Mouse (Mus musculus) heart, adult 11 months (tissue): ENCODE measurements at regions not wholly inside any gene's neighbourhood (a gene's known extent, or its start where the extent isn't known, plus 50 kb on each side); places are given as distances from the start of the nearest gene placed in this dataset.

ENCODE experiments used
- DNase-seq: peaks from one replicate; pipeline ENCODE4 v3.0.0; 2022

DNA sequence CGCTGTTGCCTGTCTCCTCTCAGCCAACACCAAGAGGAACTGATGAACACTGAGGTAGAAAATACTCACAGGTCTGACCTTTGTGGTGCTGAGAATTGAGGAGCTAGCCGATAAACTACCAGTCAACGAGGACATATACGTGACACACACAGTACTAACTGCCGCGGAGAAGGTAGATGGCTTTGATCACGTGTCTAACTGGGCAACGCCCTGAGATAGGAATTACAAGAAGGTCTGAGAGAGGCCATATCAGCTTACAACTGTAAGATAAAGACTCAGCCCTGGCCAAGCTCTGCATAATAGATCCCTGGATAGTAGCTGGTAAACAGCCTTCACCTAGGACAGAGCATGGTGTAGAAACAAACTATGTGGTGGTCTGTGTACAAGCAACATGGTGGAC, 418.1 kb downstream of the Lmo4 start:
- no peak for DNase-seq

DNA sequence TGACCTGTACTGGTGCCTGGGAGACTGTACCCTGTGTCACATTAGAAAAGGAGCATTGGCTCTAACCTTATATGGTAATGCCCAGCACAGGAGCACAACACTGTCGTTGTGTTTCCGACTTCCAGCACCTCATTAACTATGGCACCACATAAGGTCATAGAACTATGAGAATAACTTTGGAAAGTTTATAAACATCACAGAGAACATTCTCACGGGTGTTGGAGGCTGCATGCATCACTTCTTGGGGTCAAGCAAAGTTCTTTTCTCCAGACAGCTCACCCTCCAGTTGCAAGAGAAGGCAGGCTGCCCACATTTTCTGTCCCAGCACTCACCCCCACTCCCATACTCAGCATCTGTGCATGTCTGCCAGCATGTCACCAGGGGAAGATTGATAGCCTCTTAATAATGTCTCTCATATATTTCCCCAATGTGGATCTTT, 420.6 kb downstream of the Lmo4 start:
- DNase-seq: no peak

DNA sequence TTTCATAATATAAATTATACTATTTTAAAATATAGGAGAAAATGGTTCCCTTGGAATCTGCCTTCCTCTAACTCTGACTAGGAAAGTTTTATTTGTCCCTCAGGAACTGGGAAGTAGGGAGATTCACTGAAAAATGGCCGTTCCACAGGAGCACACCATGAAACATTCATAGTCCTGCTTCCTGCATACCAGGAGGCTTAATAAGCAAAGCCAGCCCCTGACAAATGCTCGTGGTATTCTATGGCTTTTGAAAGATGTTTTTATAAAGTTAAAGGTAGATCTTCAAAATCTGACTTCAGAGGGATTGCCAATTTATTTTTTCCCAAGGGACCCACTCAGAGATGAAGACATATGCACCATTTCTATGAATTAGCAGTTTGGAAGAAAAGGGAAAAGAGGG, 426.9 kb downstream of the Lmo4 start:
- DNase-seq: no peak

DNA sequence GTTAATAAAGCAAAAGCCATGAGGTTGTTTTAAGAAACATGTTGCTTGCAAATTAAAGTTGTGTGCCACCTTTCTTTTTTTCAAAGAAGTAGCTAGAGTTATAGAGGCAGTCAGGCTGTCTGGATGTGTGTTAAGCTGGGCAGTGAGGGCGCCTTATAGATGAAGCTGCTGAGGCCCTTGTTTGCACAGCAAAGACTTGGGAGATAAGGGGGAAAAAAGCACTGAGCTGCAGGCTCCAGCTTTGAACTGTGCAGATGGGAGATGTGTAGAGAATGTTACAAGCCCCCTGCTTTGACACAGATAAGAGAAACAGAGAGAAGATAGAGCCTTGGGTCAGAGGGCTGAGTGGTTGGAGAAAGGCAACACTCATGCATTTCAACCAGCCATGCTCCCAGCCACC, 445.7 kb downstream of the Lmo4 start:
- DNase-seq: peak; percentile 28

DNA sequence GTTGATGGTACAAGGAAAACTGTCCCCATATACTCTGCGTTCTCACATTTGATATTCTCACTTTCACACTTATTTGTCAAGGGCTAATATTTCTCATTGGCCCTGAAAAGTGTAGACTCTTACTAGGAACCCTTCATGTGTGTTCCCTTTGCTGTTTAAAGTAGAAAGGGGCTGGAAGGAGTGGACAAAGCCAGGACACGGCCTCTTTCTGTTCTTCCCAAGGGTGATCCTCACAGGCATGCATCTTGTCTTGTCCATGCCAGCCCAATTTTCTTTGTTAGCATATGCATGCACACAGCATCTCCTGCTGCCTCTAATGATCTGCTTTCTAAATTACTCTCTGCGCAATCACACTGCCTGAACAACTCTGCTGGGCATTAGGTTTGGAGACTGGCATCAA, 451.8 kb downstream of the Lmo4 start:
- peak; percentile 51 for DNase-seq

DNA sequence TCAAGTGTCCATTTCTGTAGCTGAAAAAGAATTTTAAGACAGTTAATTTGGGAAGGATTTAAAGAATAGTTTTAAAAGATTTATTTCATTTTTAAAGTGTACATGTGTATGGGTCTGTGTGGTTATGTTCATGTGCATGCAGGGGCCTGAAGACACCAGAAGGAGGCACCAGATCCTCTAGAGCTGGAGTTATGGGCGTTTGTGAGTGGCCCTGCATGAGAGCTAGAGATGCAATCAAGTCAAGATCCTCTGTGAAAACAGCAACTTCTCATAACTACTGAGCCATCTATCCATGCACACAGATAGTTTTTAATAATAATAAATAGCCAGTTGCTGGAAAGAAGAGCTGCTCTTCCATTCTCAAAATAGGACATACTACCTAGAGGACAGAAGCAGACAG, 452.4 kb downstream of the Lmo4 start:
- peak; percentile 35 for DNase-seq

DNA sequence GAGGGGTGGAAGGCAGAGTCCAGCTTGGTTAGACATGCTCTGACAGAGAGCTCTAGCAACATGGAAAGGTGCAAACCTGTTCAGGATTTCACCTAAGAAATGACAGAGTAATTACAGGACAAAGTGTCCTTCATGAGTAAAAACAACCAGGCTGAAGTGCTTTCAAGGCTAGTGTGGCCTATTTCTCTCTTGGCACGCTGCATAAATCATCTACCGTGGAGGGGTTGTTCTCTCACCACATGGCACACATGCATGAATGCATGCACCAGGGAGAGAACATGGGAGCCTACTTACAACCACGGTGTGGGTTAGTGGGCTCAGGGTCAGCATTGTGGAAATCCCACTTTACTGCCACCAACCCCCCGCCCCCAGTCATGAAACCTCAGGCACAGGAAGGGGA, 454.9 kb downstream of the Lmo4 start:
- peak; percentile 35 for DNase-seq

DNA sequence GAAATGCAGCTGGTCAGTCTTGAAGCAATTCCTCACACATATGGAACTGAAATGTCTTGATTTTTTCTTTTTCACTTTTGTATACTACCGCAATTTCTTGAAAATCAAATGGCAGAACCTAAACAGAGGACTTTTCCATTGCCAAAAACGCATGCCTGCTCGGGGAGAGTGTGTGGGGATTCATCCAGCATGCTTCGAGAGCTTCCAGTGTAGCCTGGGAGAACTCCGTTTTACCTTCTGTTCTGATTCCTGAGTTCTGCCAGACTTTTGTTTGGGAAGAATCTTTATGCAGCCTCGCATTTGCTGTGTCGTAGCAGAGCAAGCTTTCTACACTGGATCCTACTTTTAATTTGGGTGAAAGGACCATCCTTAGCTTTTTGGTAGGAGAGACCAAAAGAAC, 461.4 kb downstream of the Lmo4 start:
- DNase-seq: no peak

DNA sequence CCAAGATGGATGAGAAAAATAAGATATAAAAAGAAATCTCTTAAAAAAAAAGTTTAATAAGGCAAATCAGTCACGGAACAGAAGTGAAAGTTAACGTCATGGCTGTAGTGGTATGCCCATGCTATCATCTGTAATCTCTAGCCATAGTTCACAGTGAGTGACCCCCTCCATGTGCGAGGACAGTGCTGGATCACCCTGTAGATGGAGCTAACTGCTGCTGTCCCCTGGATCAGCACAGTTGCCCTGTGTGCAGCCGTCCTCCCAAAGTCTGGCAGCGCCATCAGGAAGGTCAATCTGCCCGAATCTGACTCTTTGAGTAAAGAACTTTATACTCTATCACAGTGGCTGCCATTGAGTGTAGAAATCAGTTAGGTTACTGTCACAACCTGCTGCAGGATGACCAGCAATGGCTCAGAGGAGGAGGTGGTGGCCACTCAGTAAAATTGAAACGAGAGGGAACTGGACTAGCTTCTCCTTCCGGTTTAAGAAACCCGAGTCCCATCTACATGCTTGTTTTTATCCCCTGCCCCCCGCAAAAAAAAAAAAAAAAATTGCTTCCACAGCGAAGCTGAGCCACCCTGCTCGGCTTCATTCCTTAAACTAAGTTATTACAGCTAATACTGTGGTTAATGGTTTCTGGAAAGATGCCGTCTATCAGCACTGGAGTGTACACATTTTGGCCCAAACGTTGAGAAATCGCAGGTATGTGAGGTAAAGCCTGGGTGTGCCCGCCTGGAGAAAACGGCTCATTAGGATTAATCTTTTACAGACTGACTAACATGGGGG, 462.0 kb downstream of the Lmo4 start:
- DNase-seq: no peak

DNA sequence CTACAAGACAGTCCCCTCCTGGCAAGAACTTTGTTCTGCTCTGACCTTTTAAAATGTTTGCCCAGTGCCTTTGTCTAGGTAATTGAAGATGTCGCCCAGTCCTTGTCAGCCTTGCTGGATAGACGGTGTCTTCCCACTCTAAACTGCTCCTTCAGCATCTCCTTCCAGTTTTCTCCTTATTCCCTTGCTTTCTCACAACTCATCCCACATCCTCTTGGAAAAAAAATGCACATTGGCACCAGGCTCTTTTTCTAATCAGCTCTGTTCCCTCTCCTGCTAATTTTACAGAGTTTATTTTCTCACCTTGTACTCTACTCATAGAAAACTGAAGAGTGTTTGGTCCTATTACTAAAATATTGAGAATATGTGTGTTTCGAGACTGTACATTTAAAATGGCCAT, 466.3 kb downstream of the Lmo4 start:
- DNase-seq: no peak

DNA sequence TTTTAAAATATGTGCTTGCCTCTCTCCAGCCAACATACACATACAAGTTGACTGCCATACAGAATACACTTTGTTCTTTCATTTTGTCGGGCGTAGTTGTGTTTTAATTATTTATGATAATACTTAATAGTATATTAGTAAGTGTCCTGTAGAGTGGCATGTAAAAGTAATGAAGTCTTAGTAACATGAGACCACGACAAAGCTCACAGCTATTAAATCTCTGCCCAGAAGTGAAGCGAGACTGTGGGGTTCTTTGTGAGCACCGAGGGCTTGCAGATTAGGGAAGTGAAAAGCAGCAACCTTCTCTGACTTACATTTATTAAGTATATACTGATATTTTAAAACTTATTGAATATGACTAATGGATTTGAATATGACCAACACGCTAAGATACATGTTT, 467.2 kb downstream of the Lmo4 start:
- DNase-seq: no peak

DNA sequence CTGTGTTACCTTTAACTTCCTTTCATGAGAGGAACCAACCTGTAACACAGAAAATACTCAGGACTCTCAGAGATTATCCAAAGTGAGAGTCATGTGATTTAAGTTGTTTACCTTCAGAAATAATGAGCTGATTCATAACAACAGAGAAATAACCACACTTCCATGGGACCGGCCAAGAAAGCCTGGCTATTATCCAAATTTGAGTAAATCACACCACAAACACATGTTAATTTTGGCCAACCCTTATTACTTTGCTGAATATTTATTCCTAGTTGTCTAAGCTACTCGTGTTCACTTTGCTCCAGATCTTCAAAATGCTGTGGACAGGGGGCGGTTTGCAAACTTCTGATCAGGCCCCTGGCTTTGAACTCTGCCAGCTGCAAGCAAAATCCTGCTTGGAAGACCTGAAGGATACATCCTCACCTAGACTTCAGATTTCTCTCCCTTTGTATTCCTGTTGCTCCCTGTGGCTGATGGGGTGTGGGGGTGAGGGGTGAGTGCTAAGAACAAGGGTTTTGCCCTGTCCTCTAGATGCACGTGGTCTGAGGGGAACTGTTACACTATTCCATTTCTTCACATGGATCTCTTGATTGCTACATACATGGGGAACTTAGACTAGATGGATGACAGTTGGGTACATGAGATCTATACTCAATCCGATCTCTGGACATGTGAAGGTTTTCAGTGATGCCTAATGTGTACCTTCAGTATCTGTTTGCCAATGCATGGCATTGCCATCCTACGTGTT, 468.2 kb downstream of the Lmo4 start:
- DNase-seq: no peak

DNA sequence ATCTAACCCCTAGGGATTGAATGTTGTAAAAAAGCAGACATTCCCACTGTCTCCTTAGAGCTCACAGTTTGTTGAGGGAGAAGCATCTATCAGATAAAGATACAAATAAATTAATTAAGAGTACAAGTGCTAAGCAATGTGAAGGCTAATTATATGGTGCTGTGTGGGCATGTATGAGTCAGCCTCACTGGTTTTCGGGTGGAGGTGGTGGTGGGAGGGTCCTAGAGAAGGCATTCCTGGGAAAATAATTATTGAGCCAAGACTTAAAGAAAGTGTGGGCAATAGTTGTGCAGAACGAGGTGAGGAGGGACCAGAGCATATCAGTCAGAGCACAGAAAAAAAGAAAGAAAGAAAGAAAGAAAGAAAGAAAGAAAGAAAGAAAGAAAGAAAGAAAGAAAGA, 470.2 kb downstream of the Lmo4 start:
- no peak for DNase-seq

DNA sequence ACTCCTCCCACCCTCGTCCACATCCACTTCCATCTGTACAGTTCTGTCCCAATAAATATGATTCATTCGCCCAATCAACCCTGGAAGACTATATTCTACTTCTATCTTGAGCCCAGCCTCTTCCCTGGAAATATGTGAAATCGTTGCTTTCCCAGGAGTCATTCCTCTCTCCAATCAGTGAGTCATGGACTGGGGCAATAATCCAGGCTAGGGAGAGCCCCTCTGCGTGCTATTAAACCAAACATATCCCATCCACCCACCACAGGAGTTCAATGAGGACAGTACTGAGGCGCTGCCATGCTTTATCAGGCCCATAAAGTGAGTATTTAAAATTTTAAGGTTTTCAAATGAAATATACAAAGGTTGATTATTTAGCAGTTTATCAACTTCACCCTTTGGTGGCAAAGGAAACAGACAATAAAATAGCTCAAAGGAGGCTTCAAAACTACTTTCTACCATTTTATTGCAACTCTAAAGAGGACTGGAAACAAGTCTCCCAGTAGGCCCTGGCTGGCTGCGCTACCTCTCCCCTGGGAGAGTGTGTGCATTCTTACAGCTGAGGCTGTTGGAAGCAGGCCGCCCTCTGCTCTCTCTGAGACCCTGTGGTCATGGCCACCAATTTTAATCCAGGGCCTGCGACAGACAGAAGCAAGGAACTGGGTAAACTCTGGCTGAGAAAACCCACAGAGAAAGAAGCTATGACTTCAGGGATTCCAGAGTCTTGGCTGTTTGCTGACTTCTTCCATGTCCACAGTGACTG, 471.9 kb downstream of the Lmo4 start:
- DNase-seq: peak; percentile 94

DNA sequence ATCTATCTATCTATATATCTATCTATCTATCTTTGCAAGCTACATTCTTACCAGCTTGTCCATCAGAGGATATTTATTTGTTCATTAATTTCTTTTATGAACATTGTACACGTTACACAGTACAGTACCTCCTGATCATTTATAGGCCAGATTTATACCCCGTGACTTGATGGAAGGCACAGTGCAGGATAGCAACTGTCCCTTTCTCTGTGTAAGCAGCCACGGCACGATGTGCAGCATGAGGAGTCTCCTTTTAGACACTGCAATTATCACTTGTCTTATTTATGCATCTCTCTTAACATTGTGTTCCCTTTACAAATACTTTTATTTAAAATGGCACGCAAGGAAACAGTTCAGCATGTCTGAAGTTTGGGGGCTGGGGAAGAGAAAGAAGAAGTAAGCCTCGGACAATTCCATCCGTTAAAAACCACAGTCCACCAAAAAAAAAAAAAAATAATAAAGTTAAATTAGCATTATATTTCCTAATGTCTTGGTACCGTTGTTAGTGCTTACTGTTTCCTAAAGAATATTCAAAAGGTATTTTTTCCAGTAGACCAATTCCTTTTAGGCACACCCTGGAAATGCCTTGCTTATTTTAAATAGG, 475.4 kb downstream of the Lmo4 start:
- peak; percentile 76 for DNase-seq

DNA sequence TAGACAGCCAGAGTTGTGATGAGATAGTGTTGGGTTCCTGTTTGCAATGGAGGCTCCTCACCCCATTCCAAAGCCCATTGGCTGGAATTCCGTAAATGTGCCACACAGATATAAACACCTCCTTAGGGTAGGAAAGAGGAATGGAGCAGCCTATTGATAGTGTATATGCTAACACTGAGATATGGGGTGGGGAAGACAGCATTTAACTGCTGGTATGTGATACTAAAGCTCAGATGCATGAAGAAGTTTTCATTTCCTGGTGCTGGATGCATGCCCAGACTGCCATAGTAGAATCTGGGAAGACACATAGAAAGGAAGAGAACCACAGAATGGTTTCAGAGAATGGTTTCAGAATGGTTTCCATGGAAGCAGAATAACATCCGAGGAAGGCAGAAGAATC, 482.4 kb downstream of the Lmo4 start:
- DNase-seq: no peak

DNA sequence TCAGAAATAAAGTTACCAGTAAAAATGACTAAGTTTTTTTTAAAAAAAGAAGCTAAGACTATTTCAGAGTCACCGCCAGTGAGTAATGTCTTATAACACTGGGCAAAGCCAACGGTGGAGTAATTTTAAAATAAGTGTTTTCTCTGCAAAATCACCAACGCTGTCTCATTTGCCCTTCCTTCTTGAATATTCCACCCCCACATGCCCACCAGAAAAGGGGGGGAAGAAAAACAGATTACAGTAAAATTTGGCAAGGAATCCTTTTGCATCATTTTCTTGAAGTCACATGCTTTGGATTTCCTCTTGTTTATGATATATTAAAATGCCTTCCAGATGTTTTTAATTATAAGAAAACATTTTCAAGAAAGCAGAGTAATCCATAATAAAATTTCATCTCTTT, 482.9 kb downstream of the Lmo4 start:
- no peak for DNase-seq

DNA sequence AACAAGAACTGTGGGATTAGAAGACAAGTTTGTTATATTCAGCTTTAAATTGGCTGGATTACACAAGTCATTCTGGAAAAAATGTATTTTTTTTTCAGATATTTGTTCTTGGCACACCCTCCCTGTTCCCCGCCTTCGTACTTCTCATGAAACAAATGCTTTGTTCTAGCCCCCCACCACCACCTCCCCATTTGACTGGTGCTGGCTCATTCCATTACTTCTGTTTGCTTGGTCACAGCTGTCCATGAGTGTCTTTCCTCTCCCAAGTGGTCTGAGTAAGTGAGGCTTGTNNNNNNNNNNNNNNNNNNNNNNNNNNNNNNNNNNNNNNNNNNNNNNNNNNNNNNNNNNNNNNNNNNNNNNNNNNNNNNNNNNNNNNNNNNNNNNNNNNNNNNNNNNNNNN, 491.8 kb downstream of the Lmo4 start:
- peak; percentile 87 for DNase-seq

DNA sequence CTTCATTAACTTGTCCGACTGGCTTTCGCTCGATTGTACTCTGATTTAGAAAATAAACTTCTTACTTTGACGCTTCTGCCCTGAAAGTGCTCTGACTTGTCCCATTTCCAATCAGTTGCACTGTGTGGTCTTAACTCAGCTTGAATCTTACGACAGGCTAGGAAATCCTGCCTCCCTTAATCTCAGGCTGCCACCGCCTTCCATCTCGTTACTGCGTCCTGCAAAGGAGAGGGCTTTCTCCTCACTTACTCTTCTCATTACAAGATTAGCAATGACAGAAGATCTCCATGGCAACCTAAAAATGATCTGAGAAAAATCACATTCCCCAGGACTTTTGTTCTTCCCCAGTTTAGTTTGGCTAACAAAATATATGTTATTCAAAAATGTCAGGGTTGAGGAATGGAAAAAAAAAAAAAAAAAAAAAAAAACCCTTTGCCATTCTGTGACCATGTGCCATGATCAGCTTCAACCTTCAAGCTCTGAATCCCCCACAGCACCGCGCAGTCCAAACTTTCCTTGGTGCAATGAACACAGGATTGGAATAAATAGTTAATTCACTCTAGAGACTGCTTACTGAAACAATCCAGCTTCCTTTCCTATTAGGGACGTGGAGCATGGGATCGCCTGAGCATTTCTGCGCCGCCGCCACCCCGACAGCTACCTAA, 494.1 kb downstream of the Lmo4 start:
- no peak for DNase-seq

DNA sequence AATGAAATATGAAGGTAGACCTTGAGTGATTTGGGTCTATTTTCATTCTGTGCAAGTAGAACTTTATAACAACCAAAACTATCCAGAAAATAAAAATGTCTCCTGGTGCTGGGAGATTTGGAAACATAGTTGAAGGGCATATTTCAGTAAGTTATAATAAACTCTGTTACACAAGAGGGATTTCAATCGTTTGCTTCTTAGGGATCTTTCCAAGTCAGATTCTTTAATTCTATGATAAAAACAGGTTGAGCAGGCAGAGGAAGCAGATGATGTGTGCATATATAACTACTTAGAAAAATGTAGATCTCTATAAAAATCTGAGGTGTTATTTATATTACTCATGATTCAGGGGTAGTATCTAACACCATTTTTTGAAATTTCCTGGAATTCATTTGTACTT, 498.3 kb downstream of the Lmo4 start:
- DNase-seq: no peak

DNA sequence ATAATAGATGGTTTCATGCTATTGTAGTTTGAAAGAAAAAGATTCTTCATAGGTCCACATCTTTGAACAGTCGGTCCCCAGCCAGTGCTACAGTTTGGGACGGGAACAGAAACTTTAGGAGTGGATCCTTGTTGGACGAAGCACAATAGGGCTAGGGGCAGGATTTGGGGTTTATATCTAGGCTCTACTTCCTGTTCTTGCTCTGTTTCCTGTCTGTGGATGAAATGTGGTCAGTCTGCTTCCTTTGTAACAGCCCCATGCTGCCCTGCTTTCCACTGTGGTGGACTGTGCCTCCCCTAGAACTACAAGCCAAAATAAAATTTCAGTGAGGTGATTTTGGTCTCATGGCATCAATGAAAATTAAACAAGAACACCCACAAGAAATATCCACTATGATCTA, 510.2 kb downstream of the Lmo4 start:
- DNase-seq: no peak

DNA sequence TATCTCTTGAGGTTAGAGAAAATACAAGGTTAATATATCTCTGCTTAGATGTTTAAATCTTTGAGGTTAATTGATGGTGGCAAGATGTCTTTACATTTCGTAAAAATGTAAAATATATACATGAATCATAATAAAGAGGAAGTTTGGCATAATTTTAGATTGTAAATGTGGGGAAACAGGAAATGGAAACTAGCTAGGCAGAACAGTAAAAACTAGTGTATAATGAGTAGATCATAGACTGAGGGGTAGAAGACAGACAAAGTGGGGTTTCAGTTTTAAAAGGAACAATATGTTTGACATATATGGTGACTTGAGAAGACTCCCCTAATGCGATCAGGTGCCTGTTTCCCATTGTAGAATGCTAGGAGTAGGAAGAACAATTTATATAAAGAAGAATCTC, 519.3 kb downstream of the Lmo4 start:
- no peak for DNase-seq

DNA sequence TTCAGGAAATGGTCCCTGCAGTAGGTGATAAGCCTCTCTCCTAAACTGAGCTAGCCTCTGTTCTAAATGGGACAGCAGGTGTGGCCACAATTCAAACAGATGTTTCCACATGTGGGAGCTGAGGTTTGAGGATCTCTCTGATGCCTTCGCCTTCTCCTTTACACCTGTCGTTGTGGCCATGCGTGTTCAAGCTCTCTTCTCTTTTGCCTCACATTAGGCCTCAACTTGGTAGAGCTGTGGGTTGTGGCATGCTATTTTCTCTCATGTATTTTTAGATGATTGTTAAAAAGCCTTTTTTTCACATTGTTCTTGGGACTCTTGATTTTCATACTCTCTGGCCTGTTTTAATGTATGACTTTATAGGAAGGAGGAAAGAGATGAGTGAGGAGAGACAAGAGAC, 526.8 kb downstream of the Lmo4 start:
- DNase-seq: peak; percentile 16
